Comparison of ENCODE assay signal across 9 mouse cellular contexts in the genomic region with DNA sequence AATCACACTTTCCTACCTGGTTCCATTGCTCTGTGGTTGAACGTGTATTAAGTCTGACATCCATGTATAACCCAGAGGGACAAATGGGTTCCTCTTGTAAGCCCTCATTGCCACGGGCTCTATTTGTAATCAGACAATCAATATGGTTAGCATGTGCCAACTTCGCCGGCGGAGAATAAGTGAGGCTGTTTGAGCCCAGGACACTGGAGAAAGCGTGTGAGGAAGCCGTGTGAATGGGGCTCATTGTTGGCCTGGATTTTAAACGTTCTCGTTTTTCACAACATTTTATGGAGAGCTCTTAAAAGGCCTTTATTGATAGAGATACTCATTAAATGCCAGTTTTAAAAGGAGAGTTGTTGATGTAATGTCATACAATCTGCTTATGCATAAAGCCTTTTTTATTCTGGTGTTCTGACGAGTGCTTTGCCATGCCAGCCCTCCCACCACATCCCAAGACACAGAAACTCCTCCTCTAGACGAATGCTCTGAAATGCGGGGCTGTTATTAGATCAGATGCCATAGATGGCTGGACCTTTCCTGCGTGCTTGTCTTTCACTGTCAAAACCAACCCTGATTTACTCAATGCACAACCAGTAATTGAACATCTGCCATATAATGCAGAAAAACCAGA.
A peak's percentile ranks its signal among the peaks of the same experiment; 100 is the strongest.
DNase-seq lines count a peak whose midpoint lies in the region; ATAC-seq and TF ChIP-seq lines count a peak whose summit lies in the region.
"Had no signal": no experiment of that assay in that cellular context is flagged by ENCODE, and none has a peak within 500 bp of the region (broad histone marks: within the 10 kb centered on the region; RNA-seq: fewer than 3 reads in every experiment).

No protein-coding gene starts in this region.

- no peak overlapping the region for H3K9ac ChIP-seq in hindbrain, embryonic 11.5 days (ENCODE audit: low read depth, low read length)
- no peak overlapping the region for H3K9ac ChIP-seq in hindbrain, embryonic 15.5 days
- H3K9ac ChIP-seq in midbrain, embryonic 15.5 days, result no peak overlapping the region

- no peak for TF ChIP-seq CTCF in brain, embryonic 14.5 days (IDR thresholded peaks at IDR 0.05; ENCODE audit: borderline replicate concordance, extremely low read depth, insufficient read depth, insufficient read length)
- TF ChIP-seq CTCF in cerebellum, adult 2 months (IDR thresholded peaks at IDR 0.05; ENCODE audit: borderline replicate concordance, insufficient read depth, low read depth, low read length), result no peak

- no peaks in the 10 kb centered on the region for H3K9me3 ChIP-seq in hindbrain, embryonic 10.5 days
- no peaks in the 10 kb centered on the region for H3K9me3 ChIP-seq in hindbrain, embryonic 11.5 days (ENCODE audit: control insufficient read depth, low read length)
- no peaks in the 10 kb centered on the region for H3K9me3 ChIP-seq in hindbrain, embryonic 15.5 days
- H3K9me3 ChIP-seq in midbrain, embryonic 15.5 days, result no peaks in the 10 kb centered on the region

- no peak overlapping the region for H3K4me2 ChIP-seq in hindbrain, embryonic 11.5 days (replicated peaks; ENCODE audit: low read depth, low read length)
- H3K4me2 ChIP-seq in hindbrain, embryonic 15.5 days, result no peak overlapping the region
- no peak overlapping the region for H3K4me2 ChIP-seq in midbrain, embryonic 15.5 days

- no peak for ATAC-seq in hindbrain, embryonic 11.5 days (ENCODE audit: low FRiP score)
- peak; percentile 76 for ATAC-seq in hindbrain, embryonic 15.5 days (ENCODE audit: low FRiP score, low read depth)
- ATAC-seq in midbrain, embryonic 15.5 days (replicated peaks), result peak; percentile 54; the same call in 1 of the 2 replicates

- 71% methylated on average over 13 of the region's 13 CpGs for WGBS in hindbrain, embryonic 10.5 days
- WGBS in hindbrain, embryonic 11.5 days, result 77% methylated on average over 13 of the region's 13 CpGs
- 47% methylated on average over 13 of the region's 13 CpGs for WGBS in hindbrain, embryonic 15.5 days
- WGBS in midbrain, embryonic 15.5 days, result 51% methylated on average over 13 of the region's 13 CpGs
- 74% methylated on average over 13 of the region's 13 CpGs for WGBS in cerebellum, adult 2 months

- peak overlapping the region; percentile 77; the same call in 1 of the 2 replicates for H3K27ac ChIP-seq in hindbrain, embryonic 10.5 days
- H3K27ac ChIP-seq in hindbrain, embryonic 11.5 days (ENCODE audit: low read depth, low read length), result no peak overlapping the region
- no peak overlapping the region for H3K27ac ChIP-seq in hindbrain, embryonic 15.5 days (replicated peaks)
- no peak overlapping the region for H3K27ac ChIP-seq in midbrain, embryonic 15.5 days
- H3K27ac ChIP-seq in cerebellum, adult 2 months (ENCODE audit: insufficient read depth, low read length), result no peak overlapping the region

- no peaks in the 10 kb centered on the region for H3K27me3 ChIP-seq in hindbrain, embryonic 10.5 days (ENCODE audit: insufficient read depth, poor library complexity, severe bottlenecking)
- H3K27me3 ChIP-seq in hindbrain, embryonic 11.5 days (ENCODE audit: control insufficient read depth, insufficient read depth, low read length), result no peaks in the 10 kb centered on the region
- no peaks in the 10 kb centered on the region for H3K27me3 ChIP-seq in hindbrain, embryonic 15.5 days
- H3K27me3 ChIP-seq in midbrain, embryonic 15.5 days (replicated peaks), result no peaks in the 10 kb centered on the region
- H3K27me3 ChIP-seq in cerebellum, adult 2 months (ENCODE audit: control insufficient read depth, insufficient read depth, low read length), result no peaks in the 10 kb centered on the region

- H3K4me3 ChIP-seq in hindbrain, embryonic 10.5 days, result no peak overlapping the region
- no peak overlapping the region for H3K4me3 ChIP-seq in hindbrain, embryonic 11.5 days (ENCODE audit: low read depth, low read length)
- H3K4me3 ChIP-seq in hindbrain, embryonic 15.5 days, result no peak overlapping the region
- no peak overlapping the region for H3K4me3 ChIP-seq in midbrain, embryonic 15.5 days
- H3K4me3 ChIP-seq in cerebellum, adult 2 months (replicated peaks; ENCODE audit: insufficient read depth, low read depth, low read length), result no peak overlapping the region

- peaks cover 25% of the 10 kb centered on the region for H3K4me1 ChIP-seq in hindbrain, embryonic 10.5 days (replicated peaks)
- H3K4me1 ChIP-seq in hindbrain, embryonic 11.5 days (replicated peaks; ENCODE audit: control insufficient read depth, insufficient read depth, low read length), result no peaks in the 10 kb centered on the region
- 0 out of 2 replicates have a peak, but pooled peaks cover 5% of the 10 kb centered on the region for H3K4me1 ChIP-seq in hindbrain, embryonic 15.5 days (replicated peaks)
- H3K4me1 ChIP-seq in midbrain, embryonic 15.5 days, result 0 out of 2 replicates have a peak, but pooled peaks cover 3% of the 10 kb centered on the region
- no peaks in the 10 kb centered on the region for H3K4me1 ChIP-seq in cerebellum, adult 2 months (ENCODE audit: control insufficient read depth, insufficient read depth, low read length)

- no peaks in the 10 kb centered on the region for H3K36me3 ChIP-seq in hindbrain, embryonic 10.5 days
- no peaks in the 10 kb centered on the region for H3K36me3 ChIP-seq in hindbrain, embryonic 11.5 days (ENCODE audit: control insufficient read depth, insufficient read depth, low read length)
- no peaks in the 10 kb centered on the region for H3K36me3 ChIP-seq in hindbrain, embryonic 15.5 days
- no peaks in the 10 kb centered on the region for H3K36me3 ChIP-seq in midbrain, embryonic 15.5 days (replicated peaks)

- TF ChIP-seq POLR2A in brain, embryonic 14.5 days (IDR thresholded peaks at IDR 0.05; ENCODE audit: borderline replicate concordance, extremely low read depth, insufficient read depth, insufficient read length, poor library complexity, severe bottlenecking), result no peak
- TF ChIP-seq POLR2A in cerebellum, adult 2 months (IDR thresholded peaks at IDR 0.05; ENCODE audit: borderline replicate concordance, insufficient read depth, low read length), result no peak

- no peak for DNase-seq in hindbrain, embryonic 10.5 days (ENCODE audit: low spot score)
- no peak for DNase-seq in hindbrain, embryonic 11.5 days (ENCODE audit: low spot score)
- DNase-seq in brain, embryonic 14.5 days (ENCODE audit: low read depth), result peak; percentile 94
- DNase-seq in ovary, postnatal 36 days (ENCODE audit: low spot score), result no peak
- DNase-seq in kidney, adult 9 months, result no peak
- DNase-seq in cerebellum, adult 2 months, result no peak
- DNase-seq: cerebellum, adult 11 months had no signal
